Mouse (Mus musculus): ENCODE measurements at regions not wholly inside any gene's neighbourhood (a gene's known extent, or its start where the extent isn't known, plus 50 kb on each side); places are given as distances from the start of the nearest gene placed in this dataset.

DNA sequence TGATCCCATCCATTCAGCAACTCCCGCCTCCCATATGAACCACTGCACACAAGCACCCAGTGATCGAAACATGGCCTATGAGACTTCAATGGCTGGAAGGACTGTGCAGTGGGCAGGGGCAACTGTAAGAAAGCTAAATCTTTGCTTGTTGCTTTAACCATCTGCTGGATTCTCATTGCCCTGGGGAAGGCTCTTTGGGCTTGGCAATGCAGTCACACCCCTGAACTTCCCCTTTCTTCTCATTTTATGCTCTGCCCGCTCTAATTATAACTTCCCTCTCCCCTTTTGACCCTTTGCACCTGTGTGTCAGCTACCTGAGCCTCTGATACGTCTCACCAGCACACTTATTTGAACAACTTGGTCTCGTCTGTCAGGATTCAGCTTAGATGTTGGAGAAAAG lies 70.6 kb downstream of the S1pr1 start:
- TF ChIP-seq CTCF (IDR thresholded peaks at IDR 0.05; ENCODE audit: borderline replicate concordance, insufficient read depth, low read depth, low read length) (no peak), POLR2A (IDR thresholded peaks at IDR 0.05; ENCODE audit: borderline replicate concordance, insufficient read depth, low read length) (no peak)

All from cerebellum, adult 2 months (tissue).